Mouse (Mus musculus): ENCODE results near the gene Atg2a. TPM values are rescaled to one million over a fixed set of nuclear protein-coding genes. Genes with fewer than 3 reads are reported as not detected.

The Atg2a gene
- total and polyA plus RNA-seq, 3 experiments: 2.8 to 13.9 (median 9.5) TPM

GRCm38 (mm10) chr19:6281122-6282020 lies 39.9 kb downstream of the Atg2a start (continued):
- TF ChIP-seq MAFK (IDR thresholded peaks at IDR 0.05; ENCODE audit: insufficient replicate concordance, low read length): peak; percentile 67; the same call in 1 of the 2 replicates
- TF ChIP-seq NRF1 (IDR thresholded peaks at IDR 0.05; ENCODE audit: low read depth, low read length): 0 out of 2 replicates have a peak, but pooled peaks have one; percentile 11
- 0 out of 2 replicates have a peak, but pooled peaks have one; percentile 18 for TF ChIP-seq KAT2A (IDR thresholded peaks at IDR 0.05; ENCODE audit: insufficient replicate concordance, low read length)

- no peak for DNase-seq (ENCODE audit: extremely low read depth)
- Histone ChIP-seq H3K4me2 (ENCODE audit: insufficient read depth, low read depth, poor library complexity, severe bottlenecking) (peak overlapping the region; percentile 14; the same call in 1 of the 2 replicates), H3K27me3 (replicated peaks) (no peaks in the 10 kb centered on the region), H3K79me2 (replicated peaks; ENCODE audit: control insufficient read depth, extremely low read depth, insufficient read depth, poor library complexity, severe bottlenecking) (peaks cover 87% of the 10 kb centered on the region), H3K36me3 (replicated peaks in 1 of 2; ENCODE audit: control insufficient read depth in 1 of 2, insufficient read depth in 1 of 2, low read length in 1 of 2) (peaks cover 89 to 94% of the 10 kb centered on the region in 2 experiments), H3K9ac (ENCODE audit: insufficient read depth, low read depth) (peak overlapping the region; percentile 65), H3K9me3 (replicated peaks; ENCODE audit: low read length) (no peaks in the 10 kb centered on the region), H3K4me3 (replicated peaks in 1 of 3; ENCODE audit: low read depth in 2 of 3, low read length in 2 of 3, poor library complexity in 1 of 3) (peak overlapping the region in 1 of 3 experiments; percentile 1), H3K27ac (ENCODE audit: insufficient read depth, low read depth) (peak overlapping the region; percentile 99), H3K4me1 (ENCODE audit: control insufficient read depth in 1 of 2, insufficient read depth in 2 of 2) (peaks cover 47 to 74% of the 10 kb centered on the region in 2 experiments)
- in situ Hi-C loops (cut with MboI; ENCODE audit: low pct_ligation_motif_present, low pct_unique_long_range_greater_than_20kb, low sequenced_read_pairs): no loop called here
- dilution Hi-C loops (cut with MboI; ENCODE audit: extremely low pct_ligation_motif_present, extremely low pct_unique_long_range_greater_than_20kb, low sequenced_read_pairs): no loop called here
- TF ChIP-seq SMC3 (IDR thresholded peaks at IDR 0.05; ENCODE audit: low read depth, low read length) (no peak), TBP (conservative IDR thresholded peaks at IDR 0.05; ENCODE audit: low read depth, low read length) (no peak), MAX (IDR thresholded peaks at IDR 0.05; ENCODE audit: low read length) (no peak), MAFK (IDR thresholded peaks at IDR 0.05; ENCODE audit: insufficient replicate concordance, low read length) (no peak), MXI1 (IDR thresholded peaks at IDR 0.05; ENCODE audit: low read depth, low read length) (no peak), RCOR1 (conservative IDR thresholded peaks at IDR 0.05; ENCODE audit: low read depth, low read length) (no peak), CHD1 (IDR thresholded peaks at IDR 0.05; ENCODE audit: low read depth, low read length) (no peak), ETS1 (conservative IDR thresholded peaks at IDR 0.05; ENCODE audit: low read depth, low read length) (no peak), BHLHE40 (IDR thresholded peaks at IDR 0.05; ENCODE audit: low read depth, low read length) (no peak), POLR2A (IDR thresholded peaks at IDR 0.05; ENCODE audit: low read depth, low read length) (no peak)
Measured at GRCm38 (mm10) chr19:6283001-6283400, 41.5 kb downstream of the Atg2a start.

- Histone ChIP-seq H3K36me3 (replicated peaks in 1 of 2; ENCODE audit: control insufficient read depth in 1 of 2, insufficient read depth in 1 of 2, low read length in 1 of 2) (peaks cover 88 to 93% of the 10 kb centered on the region in 2 experiments), H3K9me3 (replicated peaks; ENCODE audit: low read length) (no peaks in the 10 kb centered on the region), H3K27me3 (replicated peaks) (no peaks in the 10 kb centered on the region), H3K4me3 (replicated peaks in 1 of 3; ENCODE audit: low read depth in 2 of 3, low read length in 2 of 3, poor library complexity in 1 of 3) (no peak overlapping the region), H3K4me1 (ENCODE audit: control insufficient read depth in 1 of 2, insufficient read depth in 2 of 2) (peaks cover 54 to 87% of the 10 kb centered on the region in 2 experiments), H3K79me2 (replicated peaks; ENCODE audit: control insufficient read depth, extremely low read depth, insufficient read depth, poor library complexity, severe bottlenecking) (peaks cover 87% of the 10 kb centered on the region), H3K4me2 (ENCODE audit: insufficient read depth, low read depth, poor library complexity, severe bottlenecking) (no peak overlapping the region), H3K9ac (ENCODE audit: insufficient read depth, low read depth) (no peak overlapping the region), H3K27ac (ENCODE audit: insufficient read depth, low read depth) (peak overlapping the region; percentile 85)
- no peak for TF ChIP-seq SMC3 (IDR thresholded peaks at IDR 0.05; ENCODE audit: low read depth, low read length)
- peak; percentile 10; the same call in 1 of the 2 replicates for TF ChIP-seq POLR2A (IDR thresholded peaks at IDR 0.05; ENCODE audit: low read depth, low read length)
- DNase-seq (ENCODE audit: extremely low read depth): no peak
- dilution Hi-C loops (cut with MboI; ENCODE audit: extremely low pct_ligation_motif_present, extremely low pct_unique_long_range_greater_than_20kb, low sequenced_read_pairs): no loop called here
- in situ Hi-C loops (cut with MboI; ENCODE audit: low pct_ligation_motif_present, low pct_unique_long_range_greater_than_20kb, low sequenced_read_pairs): no loop called here
Measured at GRCm38 (mm10) chr19:6284502-6284901, 43.0 kb downstream of the Atg2a start.
